Mouse (Mus musculus) heart, embryonic 13.5 days (tissue): ENCODE results near the gene Trpv6. TPM values are rescaled to one million over a fixed set of nuclear protein-coding genes. Genes with fewer than 3 reads are reported as not detected.

ENCODE experiments used
- ATAC-seq: fragments of 200-750 bp; cut with Nextera tagmentation; 2 replicates; pipeline ENCODE4 v1.8.0; 2017; ENCODE audit warnings: moderate TSS enrichment; ENCODE audit not compliant: insufficient number of reproducible peaks, low FRiP score, low TSS enrichment; ENCODE audit errors: extremely low read depth
- H3K27ac ChIP-seq: fragments of 300-500 bp; sonication (generic); replicated peaks from 2 replicates; pipeline ENCODE4 v1.5.1; 2015; ENCODE audit warnings: moderate library complexity, mild to moderate bottlenecking, inconsistent platforms
- H3K27me3 ChIP-seq: fragments of 300-500 bp; sonication (generic); replicated peaks from 2 replicates; pipeline ENCODE4 v1.6.1; 2015; ENCODE audit warnings: mild to moderate bottlenecking, inconsistent platforms
- H3K36me3 ChIP-seq: fragments of 300-500 bp; sonication (generic); 2 replicates; pipeline ENCODE4 v1.6.1; 2015; ENCODE audit warnings: mild to moderate bottlenecking, inconsistent platforms
- H3K4me1 ChIP-seq: fragments of 300-500 bp; sonication (generic); 2 replicates; pipeline ENCODE4 v1.6.1; 2015; ENCODE audit warnings: inconsistent platforms
- H3K4me2 ChIP-seq: fragments of 300-500 bp; sonication (generic); 2 replicates; pipeline ENCODE4 v1.6.1; 2015; ENCODE audit warnings: inconsistent platforms, mild to moderate bottlenecking, moderate library complexity
- H3K4me3 ChIP-seq: fragments of 300-500 bp; sonication (generic); 2 replicates; pipeline ENCODE4 v1.5.1; 2015; ENCODE audit warnings: moderate library complexity, mild to moderate bottlenecking, inconsistent platforms
- H3K9ac ChIP-seq: fragments of 300-500 bp; sonication (generic); 2 replicates; pipeline ENCODE4 v1.6.1; 2015; ENCODE audit warnings: inconsistent platforms, mild to moderate bottlenecking, moderate library complexity
- H3K9me3 ChIP-seq: fragments of 300-500 bp; sonication (generic); 2 replicates; pipeline ENCODE4 v1.6.1; 2016; ENCODE audit warnings: inconsistent platforms
- WGBS: fragments of 180-500 bp; shearing (Covaris S2); methylation state at CpG from one replicate; pipeline ENCODE4 v1.1.7; 2015; ENCODE audit warnings: mixed read lengths; 5-methylcytosine and 5-hydroxymethylcytosine counted together
- polyA plus RNA-seq: library from polyadenylated mRNA; unstranded; fragments of >200 nt; fragmentation: Nextera tagmentation; extraction: Ambion mirVana; gene quantifications from 2 replicates; pipeline ENCODE4 v1.2.1, GENCODE M21; 2015

The Trpv6 gene
- polyA plus RNA-seq, 1 experiment from 2014 or later, result 0.13 TPM

GRCm38 (mm10) chr6:41576526-41577097, 59.6 kb downstream of the Trpv6 start:
- Histone ChIP-seq H3K36me3 (no peaks in the 10 kb centered on the region), H3K27ac (no peak overlapping the region), H3K9ac (no peak overlapping the region), H3K4me3 (no peak overlapping the region), H3K4me1 (no peaks in the 10 kb centered on the region), H3K4me2 (no peak overlapping the region), H3K27me3 (no peaks in the 10 kb centered on the region), H3K9me3 (no peaks in the 10 kb centered on the region)
- WGBS, result 62% methylated on average over 5 of the region's 5 CpGs
- no peak for ATAC-seq

Other genes with a start within 250 kb of the Trpv6 start
- gene Gm5771, start 244.0 kb downstream of the Trpv6 start, polyA plus RNA-seq, result not detected in 2 replicates
- not detected in 2 replicates for gene Gm10334, start 190.3 kb downstream of the Trpv6 start, polyA plus RNA-seq
- not detected in 2 replicates for gene Prss1, start 177.5 kb downstream of the Trpv6 start, polyA plus RNA-seq
- gene Prss2, start 114.6 kb downstream of the Trpv6 start, polyA plus RNA-seq, result not detected in 2 replicates
- 3.5 and 5.3 TPM in 2 replicates for gene Ephb6, start 30.9 kb downstream of the Trpv6 start, polyA plus RNA-seq
- gene Trpv5, start 44.4 kb upstream of the Trpv6 start, polyA plus RNA-seq, result not detected in 2 replicates
- not detected in 2 replicates for gene Llcfc1, start 48.0 kb upstream of the Trpv6 start, polyA plus RNA-seq
- 11.6 and 13.5 TPM in 2 replicates for gene Kel, start 67.9 kb upstream of the Trpv6 start, polyA plus RNA-seq
- gene Olfr459, start 138.8 kb upstream of the Trpv6 start, polyA plus RNA-seq, result not detected in 2 replicates
- not detected in 2 replicates for gene Pip, start 211.1 kb upstream of the Trpv6 start, polyA plus RNA-seq
- not detected in 2 replicates for gene Sval2, start 216.6 kb upstream of the Trpv6 start, polyA plus RNA-seq